Mouse (Mus musculus) testis, adult 2 months (tissue): ENCODE data around the gene Auh.

Experiments
- CTCF ChIP-seq: fragments of 200-500 bp; IDR thresholded peaks from 2 replicates; pipeline ENCODE4 v1.5.1; 2012; ENCODE audit warnings: low read depth, mild to moderate bottlenecking, inconsistent platforms, low read length, moderate library complexity; ENCODE audit not compliant: control insufficient read depth, insufficient read depth, insufficient replicate concordance
- POLR2A ChIP-seq: fragments of 200-500 bp; IDR thresholded peaks from 2 replicates; pipeline ENCODE4 v1.6.1; 2012; ENCODE audit warnings: low read depth, mild to moderate bottlenecking, inconsistent platforms, low read length, moderate library complexity; ENCODE audit not compliant: control insufficient read depth

- TF ChIP-seq CTCF (no peak), POLR2A (no peak)
Observed at GRCm38 (mm10) chr13:52860006-52860685, 69.3 kb downstream of the Auh start.
